Mouse (Mus musculus) heart, adult 2 months (tissue): ENCODE data around the gene Pak4.

ENCODE experiments used
- CTCF ChIP-seq: fragments of 200-600 bp; IDR thresholded peaks from 2 replicates; pipeline ENCODE4 v1.8.1; 2022; ENCODE audit warnings: antibody characterized with exemption, mild to moderate bottlenecking, moderate library complexity
- POLR2A ChIP-seq: fragments of 200-500 bp; IDR thresholded peaks from 2 replicates; pipeline ENCODE4 v1.6.1; 2011; ENCODE audit warnings: mild to moderate bottlenecking, low read depth, low read length, control low read depth; ENCODE audit not compliant: insufficient read depth

DNA sequence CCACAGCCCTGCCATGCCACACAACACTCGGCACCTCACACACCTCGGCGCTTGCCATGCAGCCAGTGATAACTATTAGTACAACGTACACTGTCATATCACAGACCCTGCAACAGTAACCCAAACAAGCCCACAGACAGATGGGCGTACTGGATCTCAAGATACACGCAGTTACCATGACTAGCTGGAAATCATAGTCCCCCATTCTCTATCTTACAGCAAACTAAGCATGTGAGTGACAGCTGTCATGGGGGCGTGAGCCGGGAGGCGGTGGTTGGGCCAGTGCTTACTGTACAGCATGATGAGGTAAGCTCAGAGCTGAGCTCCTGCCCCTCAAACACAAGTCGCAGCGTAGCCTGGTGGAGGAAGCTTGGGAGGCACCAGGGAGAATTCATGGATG lies 22.4 kb downstream of the Pak4 start:
- no peak for TF ChIP-seq POLR2A
- TF ChIP-seq CTCF, result no peak
